Mouse (Mus musculus) layer of hippocampus, postnatal 14 days (tissue): ENCODE results near the gene Gopc. TPM values are rescaled to one million over a fixed set of nuclear protein-coding genes. Genes with fewer than 3 reads are reported as not detected.
"Not testable (repeated sequence)": the region's sequence is repeated elsewhere in the genome, so short reads cannot be mapped to it uniquely, and the experiment has no call there.

Experiments
- DNase-seq, 2 experiments: peaks; one replicate each; pipeline ENCODE4 v3.0.0; 2021 to 2022; ENCODE audit warnings: low spot score in 2 of 2, mixed read lengths in 1 of 2
- total RNA-seq, 2 experiments: library from RNA; stranded (reverse); gene quantifications; 2 replicates each; pipeline ENCODE4 v1.2.3; 2021

Gene Gopc
- total RNA-seq, 2 experiments from 2014 or later = 44.7 to 45.1 TPM

DNA sequence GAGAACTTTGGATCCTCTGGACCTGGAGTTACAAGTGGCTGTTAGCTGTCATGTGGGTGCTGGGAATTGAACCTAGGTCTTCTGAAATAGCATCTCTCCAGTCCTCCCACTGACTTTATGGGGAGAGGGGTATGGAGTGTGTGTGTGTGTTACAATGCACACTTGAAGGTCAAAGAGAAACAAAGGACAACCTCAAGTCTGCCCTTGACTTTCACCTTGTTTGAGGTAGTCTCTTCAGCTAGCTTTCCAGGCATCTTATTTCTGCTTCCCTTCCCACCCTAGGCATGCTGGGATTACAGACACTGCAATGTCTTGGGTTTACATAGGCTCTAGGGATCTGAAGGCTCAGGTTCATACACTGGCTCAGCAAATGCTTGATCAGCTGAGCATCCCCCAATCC lies 79.7 kb downstream of the Gopc start:
- no peak for DNase-seq

DNA sequence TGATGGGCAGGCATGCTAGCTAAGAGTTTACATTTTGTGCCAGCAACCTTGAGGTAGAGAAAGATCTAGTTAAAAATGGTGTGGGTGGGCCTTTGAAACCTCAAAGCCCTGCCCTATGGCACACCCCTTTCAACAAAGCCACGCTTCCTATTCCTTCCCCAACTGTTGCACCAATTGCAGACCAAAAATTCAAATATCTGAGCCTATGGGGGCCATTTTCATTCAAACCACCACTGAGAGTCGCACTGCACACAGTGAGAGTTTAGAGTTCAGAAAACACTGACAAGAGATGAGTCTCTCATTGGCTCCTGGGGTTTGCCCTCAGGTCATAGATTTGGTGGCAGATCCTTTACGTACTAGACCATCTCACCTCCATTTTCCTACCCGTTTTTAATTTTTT lies 80.2 kb downstream of the Gopc start:
- no peak for DNase-seq

DNA sequence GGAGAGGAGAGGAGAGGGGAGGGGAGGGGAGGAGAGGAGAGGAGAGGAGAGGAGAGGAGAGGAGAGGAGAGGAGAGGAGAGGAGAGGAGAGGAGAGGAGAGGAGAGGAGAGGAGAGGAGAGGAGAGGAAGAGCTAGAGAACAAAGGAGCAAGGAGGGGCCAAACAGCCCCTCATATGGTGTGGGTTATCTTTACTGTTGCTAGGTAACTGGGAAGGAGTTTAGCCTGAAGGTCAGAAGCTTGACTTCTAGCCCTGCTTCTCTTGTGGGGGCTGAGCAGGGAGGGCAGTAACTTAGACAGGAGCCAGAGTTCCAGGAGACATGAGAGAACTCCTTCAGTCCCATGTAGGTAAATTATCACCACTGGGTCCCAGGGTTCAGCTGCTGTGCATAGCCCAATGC lies 83.4 kb downstream of the Gopc start:
- DNase-seq = not testable (repeated sequence)

DNA sequence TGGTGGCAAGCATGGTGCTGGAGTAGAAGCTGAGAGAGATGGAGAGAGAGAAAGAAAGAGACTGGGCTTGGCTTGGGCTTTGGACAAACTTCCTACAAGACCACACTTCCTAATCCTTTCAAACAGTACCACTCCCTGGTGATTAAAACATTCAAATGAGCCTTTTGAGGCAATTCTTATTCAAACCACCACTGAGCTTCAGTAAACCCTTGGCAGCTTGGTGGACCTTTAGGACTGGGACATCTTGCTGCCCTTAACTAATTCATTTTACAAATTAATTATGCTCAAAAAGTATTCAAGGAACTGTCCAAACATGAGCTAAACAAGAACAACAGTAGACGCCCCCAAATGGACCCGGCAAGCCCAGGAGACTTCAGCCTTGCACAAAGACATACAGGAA lies 86.0 kb downstream of the Gopc start:
- no peak for DNase-seq

DNA sequence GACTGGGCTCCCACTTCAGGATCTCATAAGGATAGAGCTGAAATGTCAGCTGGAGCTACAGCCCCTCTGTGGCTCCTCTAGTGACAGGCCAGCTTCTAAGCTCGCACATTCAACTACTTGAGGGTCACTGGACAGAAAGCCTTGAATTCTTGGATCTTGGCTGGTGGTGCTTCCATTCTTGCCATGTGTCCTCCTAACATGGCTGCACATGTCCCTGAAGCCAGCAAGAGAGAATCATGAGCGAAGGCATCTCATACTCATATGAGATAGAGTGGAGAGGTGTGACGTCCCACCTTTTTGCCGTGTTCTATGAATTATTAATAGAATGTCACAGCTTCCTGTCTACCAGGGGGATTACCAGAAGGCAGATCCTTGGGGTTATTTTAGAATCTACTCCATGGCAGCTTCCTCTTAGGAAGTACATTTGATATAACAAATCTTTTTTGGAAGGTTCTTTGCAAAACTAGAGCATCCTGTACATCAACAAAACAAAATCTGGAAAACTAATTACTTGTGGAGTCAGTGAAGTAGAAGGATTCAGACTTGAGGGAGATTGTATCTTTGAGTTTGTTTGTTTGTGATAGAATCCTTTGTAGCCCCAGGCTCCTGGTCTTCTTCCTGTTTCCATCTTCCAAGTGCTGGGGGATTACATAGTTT lies 87.9 kb downstream of the Gopc start:
- no peak for DNase-seq

DNA sequence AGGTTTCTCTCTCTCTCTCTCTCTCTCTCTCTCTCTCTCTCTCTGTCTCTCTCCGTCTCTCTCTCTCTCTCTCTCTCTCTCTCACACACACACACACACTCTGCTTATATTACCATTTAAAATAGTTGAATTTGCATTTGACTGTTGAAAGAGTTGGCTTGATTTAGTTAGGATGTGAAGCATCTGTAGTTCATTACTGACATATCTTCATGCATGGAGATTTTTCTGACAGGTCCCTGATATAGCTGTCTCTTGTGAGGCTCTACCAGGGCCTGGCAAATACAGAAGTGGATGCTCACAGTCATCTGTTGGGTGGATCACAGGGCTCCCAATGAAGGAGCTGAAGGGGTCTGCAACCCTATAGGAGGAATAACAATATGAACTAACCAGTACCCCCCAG lies 89.5 kb downstream of the Gopc start:
- DNase-seq = not testable (repeated sequence)

DNA sequence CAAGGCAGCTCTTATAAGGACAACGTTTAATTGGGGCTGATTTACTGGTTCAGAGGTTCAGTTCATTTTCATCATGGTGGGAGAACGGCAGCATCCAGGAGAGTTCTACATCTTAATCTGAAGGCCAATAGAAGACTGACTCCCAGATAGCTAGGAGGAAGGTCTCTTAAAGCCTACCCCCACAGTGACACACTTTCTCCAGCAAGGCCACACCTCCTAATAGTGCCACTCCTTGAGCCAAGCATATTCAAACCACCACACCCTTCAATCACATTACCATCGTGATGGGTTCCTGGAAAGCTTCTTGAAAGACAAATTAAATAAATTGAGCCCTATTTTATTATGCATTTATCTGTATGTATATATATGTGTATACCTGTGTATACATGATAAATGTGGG lies 92.7 kb downstream of the Gopc start:
- no peak for DNase-seq

DNA sequence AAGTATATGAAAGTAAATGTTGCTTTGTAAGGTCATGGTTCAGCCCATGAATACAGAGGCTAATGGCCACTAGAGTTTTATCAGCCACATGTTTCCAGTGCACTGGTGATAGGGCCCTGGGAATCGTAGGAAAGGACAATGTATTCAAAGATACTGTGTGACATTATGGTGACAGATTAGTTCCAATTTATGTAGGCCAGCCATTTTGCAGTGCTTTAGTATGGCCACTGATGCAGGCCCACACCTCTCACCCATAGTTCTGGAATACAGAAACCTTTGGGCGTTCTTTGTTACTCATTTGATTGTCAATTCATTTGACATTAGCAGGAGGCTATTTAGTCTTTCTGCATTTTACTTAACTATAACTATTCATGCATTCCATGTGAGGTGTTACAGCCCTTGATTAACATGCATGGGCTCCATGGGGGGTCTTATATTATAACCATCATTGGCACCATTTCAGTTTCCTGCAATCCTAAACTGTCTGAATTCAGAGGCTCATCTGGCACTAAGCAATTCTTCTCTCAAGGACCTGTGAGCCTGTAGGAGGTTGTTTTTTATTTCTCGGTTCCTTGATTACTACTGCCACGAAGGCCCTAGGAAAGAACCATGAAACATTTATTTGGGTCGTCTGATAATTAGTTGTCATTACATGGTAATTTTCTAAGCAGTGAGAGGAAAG lies 93.9 kb downstream of the Gopc start:
- DNase-seq = no peak

Other genes with a start within 250 kb of the Gopc start
- not detected for gene Ros1, start 186.9 kb downstream of the Gopc start, total RNA-seq
- 1 to 10 TPM; 8.2 to 8.4 TPM for gene Dcbld1, start 148.5 kb downstream of the Gopc start, total RNA-seq
- gene Gm26741, start 23.4 kb downstream of the Gopc start, total RNA-seq = not detected
- not detected for gene Nepn, start 6.8 kb upstream of the Gopc start, total RNA-seq
- gene Nus1, start 35.4 kb upstream of the Gopc start, total RNA-seq = 10 to 100 TPM; 59.5 to 61.9 TPM